Mouse (Mus musculus) liver, postnatal 0 days (tissue): ENCODE measurements around the gene Vti1b. TPM values are rescaled to one million over a fixed set of nuclear protein-coding genes. Genes with fewer than 3 reads are reported as not detected.

ENCODE experiments used
- ATAC-seq: fragments of 200-750 bp; cut with Nextera tagmentation; 2 replicates; pipeline ENCODE4 v1.8.0; 2017; ENCODE audit warnings: mild to moderate bottlenecking, moderate library complexity
- DNase-seq: peaks from one replicate; pipeline ENCODE4 v3.0.0-alpha.2; 2016
- H3K27ac ChIP-seq: fragments of 300-500 bp; sonication (generic); 2 replicates; pipeline ENCODE4 v1.5.1; 2014; ENCODE audit warnings: antibody characterized with exemption, moderate library complexity, mild to moderate bottlenecking, low read depth
- H3K27me3 ChIP-seq: fragments of 300-500 bp; sonication (generic); 2 replicates; pipeline ENCODE4 v1.6.1; 2014; ENCODE audit warnings: low read length, control low read depth, mixed read lengths; ENCODE audit not compliant: insufficient read depth
- H3K36me3 ChIP-seq: fragments of 300-500 bp; sonication (generic); replicated peaks from 2 replicates; pipeline ENCODE4 v1.6.1; 2014; ENCODE audit warnings: mild to moderate bottlenecking, control low read depth, low read length, moderate library complexity, mixed read lengths; ENCODE audit not compliant: insufficient read depth
- H3K4me1 ChIP-seq: fragments of 300-500 bp; sonication (generic); 2 replicates; pipeline ENCODE4 v1.6.1; 2014; ENCODE audit warnings: antibody characterized with exemption, mild to moderate bottlenecking, control low read depth; ENCODE audit not compliant: insufficient read depth
- H3K4me2 ChIP-seq: fragments of 300-500 bp; sonication (generic); 2 replicates; pipeline ENCODE4 v1.6.1; 2014; ENCODE audit warnings: low read depth, mild to moderate bottlenecking, low read length, moderate library complexity, mixed read lengths
- H3K4me3 ChIP-seq: fragments of 300-500 bp; sonication (generic); 2 replicates; pipeline ENCODE4 v1.5.1; 2014; ENCODE audit warnings: low read depth, low read length
- H3K9ac ChIP-seq: fragments of 300-500 bp; sonication (generic); replicated peaks from 2 replicates; pipeline ENCODE4 v1.6.1; 2014; ENCODE audit warnings: mild to moderate bottlenecking, moderate library complexity
- H3K9me3 ChIP-seq: fragments of 300-500 bp; sonication (generic); 2 replicates; pipeline ENCODE4 v1.6.1; 2016; ENCODE audit warnings: mild to moderate bottlenecking, control low read depth, low read length, mixed read lengths
- CTCF ChIP-seq: sonication (generic); IDR thresholded peaks from 2 replicates; pipeline ENCODE4 v1.5.1; 2016; ENCODE audit warnings: antibody characterized with exemption, low read depth
- EP300 ChIP-seq: IDR thresholded peaks from 2 replicates; pipeline ENCODE4 v1.6.1; 2016; ENCODE audit warnings: antibody characterized with exemption, low read depth, mild to moderate bottlenecking
- WGBS: fragments of 180-500 bp; shearing (Covaris S2); extraction: QIAGEN DNeasy Blood & Tissue Kit; methylation state at CpG from one replicate; pipeline ENCODE4 v1.1.7; 2014; ENCODE audit not compliant: insufficient replicate concordance; 5-methylcytosine and 5-hydroxymethylcytosine counted together
- polyA plus RNA-seq: library from polyadenylated mRNA; unstranded; fragments of >200 nt; fragmentation: Nextera tagmentation; extraction: Ambion mirVana; gene quantifications from 2 replicates; pipeline ENCODE4 v1.2.1, GENCODE M21; 2015

Gene Vti1b
- polyA plus RNA-seq, 1 experiment from 2014 or later, result 43.5 TPM

- DNase-seq (no peak), ATAC-seq (no peak)
- Histone ChIP-seq H3K4me1 (peaks cover 17% of the 10 kb centered on the region), H3K27me3 (no peaks in the 10 kb centered on the region), H3K9me3 (no peaks in the 10 kb centered on the region), H3K4me2 (no peak overlapping the region), H3K36me3 (peaks cover 23% of the 10 kb centered on the region), H3K9ac (no peak overlapping the region), H3K4me3 (no peak overlapping the region), H3K27ac (no peak overlapping the region)
- WGBS, result 37% methylated on average over 5 of the region's 5 CpGs
- TF ChIP-seq EP300, result peak; percentile 60
- no peak for TF ChIP-seq CTCF
Observed at GRCm38 (mm10) chr12:79173721-79174120, 1.3 kb upstream of the Vti1b start.

- H3K9me3 ChIP-seq, result no peaks in the 10 kb centered on the region
- WGBS, result 30% methylated on average over 12 of the region's 12 CpGs
- peak overlapping the region; percentile 91 for H3K27ac ChIP-seq
- peaks cover 17% of the 10 kb centered on the region for H3K36me3 ChIP-seq
- peak overlapping the region; percentile 94 for H3K4me3 ChIP-seq
- TF ChIP-seq EP300 (no peak), CTCF (no peak)
- peak overlapping the region; percentile 81 for H3K4me2 ChIP-seq
- peak overlapping the region; percentile 85 for H3K9ac ChIP-seq
- H3K4me1 ChIP-seq, result peaks cover 17% of the 10 kb centered on the region
- DNase-seq (no peak), ATAC-seq (no peak)
- no peaks in the 10 kb centered on the region for H3K27me3 ChIP-seq
Observed at GRCm38 (mm10) chr12:79171269-79171995, 1.0 kb downstream of the Vti1b start.

GRCm38 (mm10) chr12:79170421-79170820 lies 2.0 kb downstream of the Vti1b start:
- Histone ChIP-seq H3K27me3 (no peaks in the 10 kb centered on the region), H3K36me3 (peaks cover 14% of the 10 kb centered on the region), H3K4me3 (no peak overlapping the region), H3K9ac (no peak overlapping the region), H3K4me1 (peaks cover 17% of the 10 kb centered on the region), H3K4me2 (no peak overlapping the region), H3K9me3 (no peaks in the 10 kb centered on the region), H3K27ac (no peak overlapping the region)
- ATAC-seq, result no peak
- TF ChIP-seq EP300, result no peak
- no peak for TF ChIP-seq CTCF
- 77% methylated on average over 3 of the region's 3 CpGs for WGBS
- DNase-seq, result no peak

- H3K9me3 ChIP-seq, result no peaks in the 10 kb centered on the region
- peaks cover 17% of the 10 kb centered on the region for H3K4me1 ChIP-seq
- peaks cover 16% of the 10 kb centered on the region for H3K36me3 ChIP-seq
- no peak for TF ChIP-seq EP300
- peak; percentile 37 for TF ChIP-seq CTCF
- H3K9ac ChIP-seq, result no peak overlapping the region
- no peaks in the 10 kb centered on the region for H3K27me3 ChIP-seq
- no peak overlapping the region for H3K4me3 ChIP-seq
- no peak overlapping the region for H3K27ac ChIP-seq
- ATAC-seq, result no peak
- DNase-seq, result no peak
- H3K4me2 ChIP-seq, result no peak overlapping the region
Observed at GRCm38 (mm10) chr12:79169173-79169572, 3.3 kb downstream of the Vti1b start.

GRCm38 (mm10) chr12:79162876-79163275 lies 9.6 kb downstream of the Vti1b start:
- no peaks in the 10 kb centered on the region for H3K9me3 ChIP-seq
- TF ChIP-seq EP300 (no peak), CTCF (no peak)
- H3K27me3 ChIP-seq, result no peaks in the 10 kb centered on the region
- H3K4me3 ChIP-seq, result no peak overlapping the region
- DNase-seq (no peak), ATAC-seq (no peak)
- whole genome bisulfite sequencing, result 82% methylated on average over 3 of the region's 3 CpGs
- H3K9ac ChIP-seq, result no peak overlapping the region
- H3K27ac ChIP-seq, result no peak overlapping the region
- H3K4me2 ChIP-seq, result no peak overlapping the region
- peaks cover 67% of the 10 kb centered on the region for H3K36me3 ChIP-seq
- H3K4me1 ChIP-seq, result no peaks in the 10 kb centered on the region

- Histone ChIP-seq H3K4me2 (no peak overlapping the region), H3K4me3 (no peak overlapping the region), H3K9me3 (no peaks in the 10 kb centered on the region), H3K27me3 (no peaks in the 10 kb centered on the region), H3K9ac (no peak overlapping the region), H3K36me3 (peaks cover under 1% of the 10 kb centered on the region; the same call in 1 of the 2 replicates), H3K4me1 (no peaks in the 10 kb centered on the region), H3K27ac (no peak overlapping the region)
- WGBS, result 87% methylated on average over 6 of the region's 6 CpGs
- TF ChIP-seq EP300, result no peak
- TF ChIP-seq CTCF, result no peak
- DNase-seq (no peak), ATAC-seq (no peak)
Observed at GRCm38 (mm10) chr12:79149653-79150052, 22.8 kb downstream of the Vti1b start.
